Mouse (Mus musculus): ENCODE data around the gene Tbc1d19. TPM values are rescaled to one million over a fixed set of nuclear protein-coding genes. Genes with fewer than 3 reads are reported as not detected.

Tbc1d19 gene
- polyA plus RNA-seq, 1 experiment from 2014 or later = 43.2 TPM

GRCm38 (mm10) chr5:53934040-53934439, 124.6 kb downstream of the Tbc1d19 start:
- ATAC-seq (ENCODE audit: insufficient number of reproducible peaks, low FRiP score, low TSS enrichment, low read depth) = no peak
- Histone ChIP-seq H3K4me1 (peaks cover 7% of the 10 kb centered on the region; the same call in 1 of the 2 replicates), H3K9ac (no peak overlapping the region), H3K36me3 (no peaks in the 10 kb centered on the region), H3K4me2 (replicated peaks) (no peak overlapping the region), H3K9me3 (replicated peaks) (no peaks in the 10 kb centered on the region), H3K4me3 (replicated peaks) (no peak overlapping the region), H3K27me3 (no peaks in the 10 kb centered on the region), H3K27ac (replicated peaks) (no peak overlapping the region)
- whole genome bisulfite sequencing = 88% methylated on average over 2 of the region's 2 CpGs

GRCm38 (mm10) chr5:53934826-53935225, 125.4 kb downstream of the Tbc1d19 start:
- no peaks in the 10 kb centered on the region for H3K9me3 ChIP-seq (replicated peaks)
- ATAC-seq (ENCODE audit: insufficient number of reproducible peaks, low FRiP score, low TSS enrichment, low read depth) = no peak
- no peak overlapping the region for H3K27ac ChIP-seq (replicated peaks)
- H3K36me3 ChIP-seq = no peaks in the 10 kb centered on the region
- no peak overlapping the region for H3K9ac ChIP-seq
- H3K4me3 ChIP-seq (replicated peaks) = no peak overlapping the region
- H3K4me1 ChIP-seq = peaks cover 2% of the 10 kb centered on the region; the same call in 1 of the 2 replicates
- 81% methylated on average over 1 of the region's 1 CpGs for WGBS
- no peaks in the 10 kb centered on the region for H3K27me3 ChIP-seq
- no peak overlapping the region for H3K4me2 ChIP-seq (replicated peaks)

- Histone ChIP-seq H3K4me2 (replicated peaks) (no peak overlapping the region), H3K4me1 (peaks cover 2% of the 10 kb centered on the region; the same call in 1 of the 2 replicates), H3K9me3 (replicated peaks) (no peaks in the 10 kb centered on the region), H3K9ac (no peak overlapping the region), H3K4me3 (replicated peaks) (no peak overlapping the region), H3K27me3 (no peaks in the 10 kb centered on the region), H3K36me3 (no peaks in the 10 kb centered on the region), H3K27ac (replicated peaks) (no peak overlapping the region)
- 85% methylated on average over 4 of the region's 4 CpGs for WGBS
- no peak for ATAC-seq (ENCODE audit: insufficient number of reproducible peaks, low FRiP score, low TSS enrichment, low read depth)
Measured at GRCm38 (mm10) chr5:53937187-53937586, 127.8 kb downstream of the Tbc1d19 start.

GRCm38 (mm10) chr5:53939026-53939425, 129.6 kb downstream of the Tbc1d19 start:
- no peak overlapping the region for H3K4me2 ChIP-seq (replicated peaks)
- no peaks in the 10 kb centered on the region for H3K36me3 ChIP-seq
- no peaks in the 10 kb centered on the region for H3K9me3 ChIP-seq (replicated peaks)
- no peak overlapping the region for H3K4me3 ChIP-seq (replicated peaks)
- WGBS = 69% methylated on average over 7 of the region's 7 CpGs
- H3K27me3 ChIP-seq = no peaks in the 10 kb centered on the region
- H3K9ac ChIP-seq = no peak overlapping the region
- no peak overlapping the region for H3K27ac ChIP-seq (replicated peaks)
- no peak for ATAC-seq (ENCODE audit: insufficient number of reproducible peaks, low FRiP score, low TSS enrichment, low read depth)
- peaks cover 2% of the 10 kb centered on the region; the same call in 1 of the 2 replicates for H3K4me1 ChIP-seq

GRCm38 (mm10) chr5:53941322-53942024, 132.1 kb downstream of the Tbc1d19 start:
- 57% methylated on average over 11 of the region's 11 CpGs for WGBS
- no peaks in the 10 kb centered on the region for H3K36me3 ChIP-seq
- no peaks in the 10 kb centered on the region for H3K9me3 ChIP-seq (replicated peaks)
- H3K27me3 ChIP-seq = no peaks in the 10 kb centered on the region
- H3K4me1 ChIP-seq = peaks cover 2% of the 10 kb centered on the region; the same call in 1 of the 2 replicates
- H3K27ac ChIP-seq (replicated peaks) = no peak overlapping the region; the same call in 1 of the 2 replicates
- no peak for ATAC-seq (ENCODE audit: insufficient number of reproducible peaks, low FRiP score, low TSS enrichment, low read depth)
- H3K4me3 ChIP-seq (replicated peaks) = no peak overlapping the region
- no peak overlapping the region for H3K9ac ChIP-seq
- no peak overlapping the region for H3K4me2 ChIP-seq (replicated peaks)

- no peaks in the 10 kb centered on the region for H3K27me3 ChIP-seq
Measured at GRCm38 (mm10) chr5:53942332-53942731, 132.9 kb downstream of the Tbc1d19 start.

GRCm38 (mm10) chr5:53943321-53943857, 134.0 kb downstream of the Tbc1d19 start:
- no peak for ATAC-seq (ENCODE audit: insufficient number of reproducible peaks, low FRiP score, low TSS enrichment, low read depth)
- peaks cover 10% of the 10 kb centered on the region; the same call in 1 of the 2 replicates for H3K4me1 ChIP-seq
- no peaks in the 10 kb centered on the region for H3K27me3 ChIP-seq
- H3K4me3 ChIP-seq (replicated peaks) = no peak overlapping the region
- no peak overlapping the region for H3K27ac ChIP-seq (replicated peaks)
- H3K36me3 ChIP-seq = no peaks in the 10 kb centered on the region
- no peak overlapping the region for H3K4me2 ChIP-seq (replicated peaks)
- 83% methylated on average over 11 of the region's 11 CpGs for WGBS
- no peaks in the 10 kb centered on the region for H3K9me3 ChIP-seq (replicated peaks)
- H3K9ac ChIP-seq = no peak overlapping the region

More at GRCm38 (mm10) chr5:53942332-53942731, 132.9 kb downstream of the Tbc1d19 start:
- Histone ChIP-seq H3K36me3 (no peaks in the 10 kb centered on the region), H3K4me2 (replicated peaks) (no peak overlapping the region), H3K9me3 (replicated peaks) (no peaks in the 10 kb centered on the region), H3K27ac (replicated peaks) (no peak overlapping the region), H3K4me1 (peaks cover 4% of the 10 kb centered on the region; the same call in 1 of the 2 replicates), H3K4me3 (replicated peaks) (no peak overlapping the region), H3K9ac (no peak overlapping the region)
- ATAC-seq (ENCODE audit: insufficient number of reproducible peaks, low FRiP score, low TSS enrichment, low read depth) = no peak
- WGBS = 55% methylated on average over 4 of the region's 4 CpGs

GRCm38 (mm10) chr5:53946747-53947146, 137.3 kb downstream of the Tbc1d19 start:
- 85% methylated on average over 8 of the region's 8 CpGs for WGBS
- no peak overlapping the region for H3K4me3 ChIP-seq (replicated peaks)
- no peak overlapping the region for H3K9ac ChIP-seq
- no peaks in the 10 kb centered on the region for H3K27me3 ChIP-seq
- no peak for ATAC-seq (ENCODE audit: insufficient number of reproducible peaks, low FRiP score, low TSS enrichment, low read depth)
- 0 out of 2 replicates have a peak, but pooled peaks cover 7% of the 10 kb centered on the region for H3K4me1 ChIP-seq
- H3K9me3 ChIP-seq (replicated peaks) = no peaks in the 10 kb centered on the region
- H3K4me2 ChIP-seq (replicated peaks) = no peak overlapping the region
- H3K27ac ChIP-seq (replicated peaks) = no peak overlapping the region
- H3K36me3 ChIP-seq = no peaks in the 10 kb centered on the region

GRCm38 (mm10) chr5:53947549-53948183, 138.3 kb downstream of the Tbc1d19 start:
- 35% methylated on average over 9 of the region's 9 CpGs for WGBS
- Histone ChIP-seq H3K27me3 (no peaks in the 10 kb centered on the region), H3K36me3 (no peaks in the 10 kb centered on the region), H3K9me3 (replicated peaks) (no peaks in the 10 kb centered on the region), H3K27ac (replicated peaks) (no peak overlapping the region), H3K4me1 (0 out of 2 replicates have a peak, but pooled peaks cover 7% of the 10 kb centered on the region), H3K9ac (no peak overlapping the region), H3K4me3 (replicated peaks) (no peak overlapping the region), H3K4me2 (replicated peaks) (no peak overlapping the region)
- no peak for ATAC-seq (ENCODE audit: insufficient number of reproducible peaks, low FRiP score, low TSS enrichment, low read depth)

GRCm38 (mm10) chr5:53948606-53949266, 139.3 kb downstream of the Tbc1d19 start:
- Histone ChIP-seq H3K9ac (no peak overlapping the region), H3K4me3 (replicated peaks) (no peak overlapping the region), H3K27me3 (no peaks in the 10 kb centered on the region), H3K4me1 (0 out of 2 replicates have a peak, but pooled peaks cover 12% of the 10 kb centered on the region), H3K27ac (replicated peaks) (no peak overlapping the region), H3K4me2 (replicated peaks) (no peak overlapping the region), H3K36me3 (no peaks in the 10 kb centered on the region), H3K9me3 (replicated peaks) (no peaks in the 10 kb centered on the region)
- WGBS = 74% methylated on average over 8 of the region's 8 CpGs
- no peak for ATAC-seq (ENCODE audit: insufficient number of reproducible peaks, low FRiP score, low TSS enrichment, low read depth)

GRCm38 (mm10) chr5:53950189-53950588, 140.8 kb downstream of the Tbc1d19 start:
- Histone ChIP-seq H3K4me2 (replicated peaks) (no peak overlapping the region), H3K4me1 (0 out of 2 replicates have a peak, but pooled peaks cover 12% of the 10 kb centered on the region), H3K27ac (replicated peaks) (no peak overlapping the region), H3K36me3 (no peaks in the 10 kb centered on the region), H3K9ac (no peak overlapping the region), H3K27me3 (no peaks in the 10 kb centered on the region), H3K9me3 (replicated peaks) (no peaks in the 10 kb centered on the region), H3K4me3 (replicated peaks) (no peak overlapping the region)
- ATAC-seq (ENCODE audit: insufficient number of reproducible peaks, low FRiP score, low TSS enrichment, low read depth) = no peak
- WGBS = 35% methylated on average over 7 of the region's 7 CpGs
